ENCODE assay signal across 8 mouse cellular contexts in the genomic region with DNA sequence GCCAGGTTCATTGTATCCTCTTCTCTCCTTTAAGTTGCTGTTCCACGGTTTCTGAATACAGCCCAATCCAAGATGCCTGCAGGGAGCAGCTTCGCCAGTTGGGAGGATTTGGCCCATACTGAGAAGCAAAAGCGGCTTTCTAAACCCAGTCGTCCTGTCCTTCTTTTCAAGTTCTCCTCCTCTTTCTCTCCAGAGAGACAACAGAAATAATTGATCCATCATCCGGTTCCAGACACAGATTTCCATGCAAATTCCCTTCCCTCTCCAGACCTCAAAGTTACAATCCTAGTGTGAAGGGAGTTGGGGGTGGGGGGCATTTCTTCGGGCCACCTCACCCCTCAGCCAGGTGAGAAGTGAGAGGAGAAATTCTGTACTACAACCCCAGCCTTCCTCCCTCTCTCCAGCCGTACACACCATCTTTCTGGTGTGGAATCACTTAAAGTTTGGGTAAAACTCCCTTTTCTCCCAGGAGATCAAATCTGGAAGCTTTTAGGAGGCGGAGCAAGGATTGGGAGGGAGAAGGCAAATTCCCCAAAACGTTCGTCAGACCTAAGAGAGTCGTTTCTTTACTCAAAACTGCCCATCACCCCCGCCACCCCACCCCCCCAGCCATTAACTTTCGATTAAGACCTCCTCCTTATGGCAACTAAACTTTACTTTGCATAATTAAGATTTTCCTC. TPM values are rescaled to one million over a fixed set of nuclear protein-coding genes. Genes with fewer than 3 reads are reported as not detected.
DNase-seq lines count a peak whose midpoint lies in the region; ATAC-seq and TF ChIP-seq lines count a peak whose summit lies in the region.

No protein-coding gene starts in this region.

- ATAC-seq in heart, embryonic 13.5 days (ENCODE audit: extremely low read depth, insufficient number of reproducible peaks, low FRiP score, low TSS enrichment) = no peak
- no peak for ATAC-seq in liver, embryonic 16.5 days (ENCODE audit: low read depth)

- H3K4me2 ChIP-seq in heart, embryonic 13.5 days = peak overlapping the region; percentile 79
- 0 out of 2 replicates have a peak overlapping the region, but pooled peaks have one; percentile 13 for H3K4me2 ChIP-seq in liver, embryonic 16.5 days (ENCODE audit: low read depth, low read length)

- no peak for TF ChIP-seq POLR2A in cerebellum, adult 2 months (IDR thresholded peaks at IDR 0.05; ENCODE audit: borderline replicate concordance, insufficient read depth, low read length)
- no peak for TF ChIP-seq POLR2A in cortical plate, adult 2 months (IDR thresholded peaks at IDR 0.05; ENCODE audit: extremely low read depth, insufficient read depth, low read length)

- H3K4me1 ChIP-seq in cerebellum, adult 2 months (ENCODE audit: control insufficient read depth, insufficient read depth, low read length) = no peaks in the 10 kb centered on the region
- no peaks in the 10 kb centered on the region for H3K4me1 ChIP-seq in cortical plate, adult 2 months (ENCODE audit: control insufficient read depth, insufficient read depth, low read length)
- H3K4me1 ChIP-seq in heart, embryonic 13.5 days = peaks cover 14% of the 10 kb centered on the region
- no peaks in the 10 kb centered on the region; the same call in 1 of the 2 replicates for H3K4me1 ChIP-seq in liver, embryonic 16.5 days (ENCODE audit: control insufficient read depth, low read depth, low read length)

- peak overlapping the region; percentile 89 for H3K9ac ChIP-seq in heart, embryonic 13.5 days
- no peak overlapping the region for H3K9ac ChIP-seq in liver, embryonic 16.5 days (ENCODE audit: low read depth, low read length)

- WGBS in cerebellum, adult 2 months = 5% methylated on average over 13 of the region's 13 CpGs
- WGBS in heart, embryonic 13.5 days = 7% methylated on average over 13 of the region's 13 CpGs
- WGBS in liver, embryonic 16.5 days (ENCODE audit: insufficient replicate concordance) = 11% methylated on average over 13 of the region's 13 CpGs

- no peak for DNase-seq in cerebellum, adult 2 months
- no peak for DNase-seq in cerebellum, postnatal 10 days
- DNase-seq in frontal cortex, postnatal 25 days (ENCODE audit: low spot score in 2 of 2) = no peak
- no peak for DNase-seq in adrenal gland, adult (ENCODE audit: inconsistent age in 2 of 2, low spot score in 1 of 2)
- no peak for DNase-seq in ovary, postnatal 36 days (ENCODE audit: low spot score)

- H3K27me3 ChIP-seq in cerebellum, adult 2 months (ENCODE audit: control insufficient read depth, insufficient read depth, low read length) = no peaks in the 10 kb centered on the region
- peaks cover 11% of the 10 kb centered on the region for H3K27me3 ChIP-seq in heart, embryonic 13.5 days (replicated peaks)
- H3K27me3 ChIP-seq in liver, embryonic 16.5 days (ENCODE audit: control insufficient read depth, insufficient read depth, low read depth, low read length) = peaks cover 65% of the 10 kb centered on the region

- peak overlapping the region; percentile 44 for H3K4me3 ChIP-seq in cerebellum, adult 2 months (replicated peaks; ENCODE audit: insufficient read depth, low read depth, low read length)
- H3K4me3 ChIP-seq in cortical plate, adult 2 months (ENCODE audit: insufficient read depth, low read length) = peak overlapping the region; percentile 64; the same call in 1 of the 2 replicates
- H3K4me3 ChIP-seq in heart, embryonic 13.5 days = peak overlapping the region; percentile 85
- H3K4me3 ChIP-seq in liver, embryonic 16.5 days (ENCODE audit: low read depth, low read length) = peak overlapping the region; percentile 36; the same call in 1 of the 2 replicates

- no peak for TF ChIP-seq CTCF in cerebellum, adult 2 months (IDR thresholded peaks at IDR 0.05; ENCODE audit: borderline replicate concordance, insufficient read depth, low read depth, low read length)
- TF ChIP-seq CTCF in cortical plate, adult 2 months (IDR thresholded peaks at IDR 0.05; ENCODE audit: extremely low read depth, insufficient read depth, low read length) = no peak

- H3K36me3 ChIP-seq in heart, embryonic 13.5 days = peaks cover 4% of the 10 kb centered on the region; the same call in 1 of the 2 replicates
- no peaks in the 10 kb centered on the region for H3K36me3 ChIP-seq in liver, embryonic 16.5 days (ENCODE audit: control insufficient read depth, insufficient read depth)

- no peaks in the 10 kb centered on the region for H3K9me3 ChIP-seq in heart, embryonic 13.5 days
- no peaks in the 10 kb centered on the region for H3K9me3 ChIP-seq in liver, embryonic 16.5 days (replicated peaks; ENCODE audit: control insufficient read depth, low read length)

- no peak overlapping the region for H3K27ac ChIP-seq in cerebellum, adult 2 months (ENCODE audit: insufficient read depth, low read length)
- H3K27ac ChIP-seq in cortical plate, adult 2 months (ENCODE audit: insufficient read depth, low read length) = peak overlapping the region; percentile 68; the same call in 1 of the 2 replicates
- peak overlapping the region; percentile 99 for H3K27ac ChIP-seq in heart, embryonic 13.5 days (replicated peaks)
- no peak overlapping the region for H3K27ac ChIP-seq in liver, embryonic 16.5 days (ENCODE audit: low read length)

RNA-seq across cellular contexts. Expression of a gene that starts 1.2 kb away (rescaled TPM):
- 2.7 and 2.9 TPM in 2 replicates for polyA plus RNA-seq in cerebellum, adult 2 months (2012; rRNA removed)
- 11.4 and 11.8 TPM in 2 replicates for polyA plus RNA-seq in cortical plate, adult 2 months (2012; rRNA removed)
- 19.1 and 22.0 TPM in 2 replicates for polyA plus RNA-seq in heart, embryonic 13.5 days (2015; fragmentation: Nextera tagmentation; extraction: Ambion mirVana)
- polyA plus RNA-seq in liver, embryonic 16.5 days (2015; fragmentation: Nextera tagmentation; extraction: Ambion mirVana) = 0.29 and 0.54 TPM in 2 replicates

RNA-seq across cellular contexts. Expression of a gene that starts 23.7 kb away (rescaled TPM):
- 1.1 and 1.3 TPM in 2 replicates for polyA plus RNA-seq in cerebellum, adult 2 months (2012; rRNA removed)
- 8.0 and 8.2 TPM in 2 replicates for polyA plus RNA-seq in cortical plate, adult 2 months (2012; rRNA removed)
- polyA plus RNA-seq in heart, embryonic 13.5 days (2015; fragmentation: Nextera tagmentation; extraction: Ambion mirVana) = 10.5 and 13.8 TPM in 2 replicates
- 0.26 and 0.35 TPM in 2 replicates for polyA plus RNA-seq in liver, embryonic 16.5 days (2015; fragmentation: Nextera tagmentation; extraction: Ambion mirVana)

RNA-seq across cellular contexts. Expression of a gene that starts 46.8 kb away (rescaled TPM):
- polyA plus RNA-seq in cerebellum, adult 2 months (2012; rRNA removed) = 64.7 and 66.9 TPM in 2 replicates
- 62.0 and 62.3 TPM in 2 replicates for polyA plus RNA-seq in cortical plate, adult 2 months (2012; rRNA removed)
- polyA plus RNA-seq in heart, embryonic 13.5 days (2015; fragmentation: Nextera tagmentation; extraction: Ambion mirVana) = 36.1 and 39.0 TPM in 2 replicates
- polyA plus RNA-seq in liver, embryonic 16.5 days (2015; fragmentation: Nextera tagmentation; extraction: Ambion mirVana) = 17.3 and 18.6 TPM in 2 replicates

Comparison
In these comparisons a context has a peak if more than half of its experiments do, and no peak if none do; other contexts are left out.
1. H3K27ac ChIP-seq: peak in cortical plate, adult 2 months (single experiment) and heart, embryonic 13.5 days (single experiment); none in cerebellum, adult 2 months (single experiment) and liver, embryonic 16.5 days (single experiment).
2. Peak in every context shown above with its lines, with median percentiles within 50 percentile points of each other: H3K4me3 ChIP-seq.